Comparison of ENCODE assay signal across 9 mouse cellular contexts in genomic region chr10:82900546-82900945, GRCm38 (mm10). TPM values are rescaled to one million over a fixed set of nuclear protein-coding genes. Genes with fewer than 3 reads are reported as not detected.
DNase-seq lines count a peak whose midpoint lies in the region; ATAC-seq and TF ChIP-seq lines count a peak whose summit lies in the region.
"Had no signal": no experiment of that assay in that cellular context is flagged by ENCODE, and none has a peak within 500 bp of the region (broad histone marks: within the 10 kb centered on the region; RNA-seq: fewer than 3 reads in every experiment).

No protein-coding gene starts in this region.

- peak overlapping the region; percentile 36 for H3K4me2 ChIP-seq in forebrain, embryonic 14.5 days (ENCODE audit: low read length)
- H3K4me2 ChIP-seq in liver, postnatal 0 days (ENCODE audit: low read depth, low read length), result peak overlapping the region; percentile 65
- 0 out of 2 replicates have a peak overlapping the region, but pooled peaks have one; percentile 0 for H3K4me2 ChIP-seq in neural tube, embryonic 11.5 days (ENCODE audit: low read depth)

- DNase-seq in left cerebral cortex, postnatal 14 days (ENCODE audit: low spot score in 2 of 2), result peak; percentile 44 to 75
- DNase-seq in left cerebral cortex, postnatal 36 days (ENCODE audit: low spot score in 2 of 2), result no peak
- DNase-seq in forebrain, embryonic 14.5 days (ENCODE audit: low spot score), result peak; percentile 88
- no peak for DNase-seq in liver, postnatal 0 days
- DNase-seq in neural tube, embryonic 11.5 days (ENCODE audit: low spot score), result peak; percentile 55
- no peak for DNase-seq in cerebellum, postnatal 4 days (ENCODE audit: low spot score in 2 of 2)
- DNase-seq in urinary bladder, adult 2 months (ENCODE audit: low spot score), result no peak
- no peak for DNase-seq in cerebellum, adult 9-11 months
- DNase-seq: cerebellum, adult 9-10 months had no signal

- WGBS in forebrain, embryonic 14.5 days, result 3% methylated on average over 7 of the region's 7 CpGs
- 57% methylated on average over 7 of the region's 7 CpGs for WGBS in liver, postnatal 0 days (ENCODE audit: insufficient replicate concordance)
- 19% methylated on average over 7 of the region's 7 CpGs for WGBS in neural tube, embryonic 11.5 days

- no peak for TF ChIP-seq CTCF in liver, postnatal 0 days (IDR thresholded peaks at IDR 0.05; ENCODE audit: low read depth)

- no peak for TF ChIP-seq EP300 in liver, postnatal 0 days (IDR thresholded peaks at IDR 0.05; ENCODE audit: low read depth)

- H3K27me3 ChIP-seq in forebrain, embryonic 14.5 days (replicated peaks; ENCODE audit: control insufficient read depth, insufficient read depth, low read length), result no peaks in the 10 kb centered on the region
- H3K27me3 ChIP-seq in liver, postnatal 0 days (ENCODE audit: insufficient read depth, low read length), result no peaks in the 10 kb centered on the region
- H3K27me3 ChIP-seq in neural tube, embryonic 11.5 days (ENCODE audit: control insufficient read depth, insufficient read depth, low read length), result no peaks in the 10 kb centered on the region

- H3K9ac ChIP-seq in forebrain, embryonic 14.5 days (ENCODE audit: low read length), result 0 out of 2 replicates have a peak overlapping the region, but pooled peaks have one; percentile 5
- H3K9ac ChIP-seq in liver, postnatal 0 days (replicated peaks), result 0 out of 2 replicates have a peak overlapping the region, but pooled peaks have one; percentile 16
- no peak overlapping the region for H3K9ac ChIP-seq in neural tube, embryonic 11.5 days (ENCODE audit: low read length)

- H3K27ac ChIP-seq in forebrain, embryonic 14.5 days (ENCODE audit: low read depth, low read length), result peak overlapping the region; percentile 53; the same call in 1 of the 2 replicates
- peak overlapping the region; percentile 57; the same call in 1 of the 2 replicates for H3K27ac ChIP-seq in liver, postnatal 0 days (ENCODE audit: low read depth)
- H3K27ac ChIP-seq in neural tube, embryonic 11.5 days (ENCODE audit: low read depth, low read length), result peak overlapping the region; percentile 5; the same call in 1 of the 2 replicates

- ATAC-seq in forebrain, embryonic 14.5 days, result peak; percentile 60
- ATAC-seq in liver, postnatal 0 days, result no peak
- ATAC-seq in neural tube, embryonic 11.5 days (ENCODE audit: insufficient read depth, low FRiP score, low TSS enrichment), result peak; percentile 29

- 0 out of 2 replicates have a peak overlapping the region, but pooled peaks have one; percentile 6 for H3K4me3 ChIP-seq in forebrain, embryonic 14.5 days (ENCODE audit: low read depth, low read length)
- H3K4me3 ChIP-seq in liver, postnatal 0 days (ENCODE audit: low read depth, low read length), result 0 out of 2 replicates have a peak overlapping the region, but pooled peaks have one; percentile 32
- H3K4me3 ChIP-seq in neural tube, embryonic 11.5 days (ENCODE audit: low read depth, low read length), result no peak overlapping the region

- peaks cover 14% of the 10 kb centered on the region for H3K4me1 ChIP-seq in forebrain, embryonic 14.5 days (ENCODE audit: control insufficient read depth, insufficient read depth, low read length)
- 0 out of 2 replicates have a peak, but pooled peaks cover 4% of the 10 kb centered on the region for H3K4me1 ChIP-seq in liver, postnatal 0 days (ENCODE audit: insufficient read depth)
- 0 out of 2 replicates have a peak, but pooled peaks cover 2% of the 10 kb centered on the region for H3K4me1 ChIP-seq in neural tube, embryonic 11.5 days (ENCODE audit: control insufficient read depth, insufficient read depth, low read length)

- no peaks in the 10 kb centered on the region for H3K9me3 ChIP-seq in forebrain, embryonic 14.5 days (replicated peaks; ENCODE audit: control insufficient read depth, low read length)
- no peaks in the 10 kb centered on the region for H3K9me3 ChIP-seq in liver, postnatal 0 days (ENCODE audit: low read length)
- H3K9me3 ChIP-seq in neural tube, embryonic 11.5 days (ENCODE audit: control insufficient read depth, low read length), result no peaks in the 10 kb centered on the region

- peaks cover 27% of the 10 kb centered on the region for H3K36me3 ChIP-seq in forebrain, embryonic 14.5 days (ENCODE audit: control insufficient read depth, insufficient read depth, low read length)
- peaks cover 26% of the 10 kb centered on the region for H3K36me3 ChIP-seq in liver, postnatal 0 days (replicated peaks; ENCODE audit: insufficient read depth, low read length)
- H3K36me3 ChIP-seq in neural tube, embryonic 11.5 days (ENCODE audit: control insufficient read depth, insufficient read depth, low read length), result peaks cover 13% of the 10 kb centered on the region

- intact Hi-C loops in left cerebral cortex, postnatal 14 days (cut with DNase I), result loop anchor here (1.0 to 10.0 kb wide), 2 partner anchors 84 to 454 kb away; no protein-coding TSS in a partner anchor
- intact Hi-C loops in left cerebral cortex, postnatal 36 days (cut with DNase I), result loop anchor here (10.0 kb wide), 2 partner anchors 454 to 644 kb away; partner anchors contain the start of gene Washc4

RNA-seq across cellular contexts. Expression of gene Eid3, which starts 34.1 kb away (rescaled TPM):
- total RNA-seq in left cerebral cortex, postnatal 14 days (2021), result 1 to 10 TPM; 1.1 to 2.2 TPM
- 1 to 10 TPM; 1.5 to 3.0 TPM for total RNA-seq in left cerebral cortex, postnatal 36 days (2021)
- polyA plus RNA-seq in forebrain, embryonic 14.5 days (2014; fragmentation: Nextera tagmentation; extraction: Ambion mirVana), result 0.22 and 0.27 TPM in 2 replicates
- polyA plus RNA-seq in liver, postnatal 0 days (2015; fragmentation: Nextera tagmentation; extraction: Ambion mirVana), result 0.15 TPM in 1 of 2 replicates, not detected in the other
- 0.43 and 0.64 TPM in 2 replicates for polyA plus RNA-seq in neural tube, embryonic 11.5 days (2014; fragmentation: Nextera tagmentation; extraction: Ambion mirVana)
- polyA plus RNA-seq in urinary bladder, adult 2 months (2012; rRNA removed), result 0.22 and 0.77 TPM in 2 replicates

Comparison
In these comparisons a context has a peak if more than half of its experiments do, and no peak if none do; other contexts are left out.
1. DNase-seq: peak in left cerebral cortex, postnatal 14 days (2 of 2), forebrain, embryonic 14.5 days (single experiment) and neural tube, embryonic 11.5 days (single experiment); none in left cerebral cortex, postnatal 36 days (0 of 2), liver, postnatal 0 days (single experiment), cerebellum, postnatal 4 days (0 of 2), urinary bladder, adult 2 months (single experiment) and cerebellum, adult 9-11 months (single experiment).
2. H3K27ac ChIP-seq: peak in every context shown above with its lines; median percentile 57 in liver, postnatal 0 days; 53 in forebrain, embryonic 14.5 days; 5 in neural tube, embryonic 11.5 days.
3. H3K4me2 ChIP-seq: peak in every context shown above with its lines; median percentile 65 in liver, postnatal 0 days; 36 in forebrain, embryonic 14.5 days; 0 in neural tube, embryonic 11.5 days.